Mouse (Mus musculus) spleen, adult 2 months (tissue): Measurements from ENCODE around the gene Ccn5. TPM values are rescaled to one million over a fixed set of nuclear protein-coding genes. Genes with fewer than 3 reads are reported as not detected.

ENCODE experiments used
- DNase-seq, 2 experiments: peaks; one replicate each; pipeline versions ENCODE4 v3.0.0 to v3.0.0-alpha.2; 2012 to 2021; ENCODE audit warnings: low spot score in 2 of 2, low read depth in 1 of 2
- H3K27ac ChIP-seq: fragments of 200-500 bp; 2 replicates; pipeline ENCODE4 v1.5.1; 2012; ENCODE audit warnings: low read length, inconsistent platforms; ENCODE audit not compliant: insufficient read depth
- H3K27me3 ChIP-seq: fragments of 200-500 bp; 2 replicates; pipeline ENCODE4 v1.6.1; 2012; ENCODE audit warnings: mild to moderate bottlenecking, moderate library complexity, low read length, inconsistent platforms; ENCODE audit not compliant: control insufficient read depth, insufficient read depth
- H3K36me3 ChIP-seq: fragments of 200-500 bp; 2 replicates; pipeline ENCODE4 v1.6.1; 2012; ENCODE audit warnings: mild to moderate bottlenecking, low read length, inconsistent platforms; ENCODE audit not compliant: control insufficient read depth, insufficient read depth
- H3K4me1 ChIP-seq: fragments of 200-500 bp; 2 replicates; pipeline ENCODE4 v1.6.1; 2011; ENCODE audit warnings: inconsistent platforms; ENCODE audit not compliant: control insufficient read depth, insufficient read depth, insufficient read length
- H3K4me3 ChIP-seq: fragments of 200-500 bp; 2 replicates; pipeline ENCODE4 v1.5.1; 2011; ENCODE audit warnings: mild to moderate bottlenecking, inconsistent platforms; ENCODE audit not compliant: insufficient read depth, insufficient read length; ENCODE audit errors: extremely low read depth
- CTCF ChIP-seq: fragments of 200-500 bp; IDR thresholded peaks from 2 replicates; pipeline ENCODE4 v1.5.1; 2011; ENCODE audit warnings: mild to moderate bottlenecking, inconsistent platforms; ENCODE audit not compliant: insufficient read depth, insufficient read length, insufficient replicate concordance; ENCODE audit errors: extremely low read depth
- POLR2A ChIP-seq: fragments of 200-500 bp; IDR thresholded peaks from 2 replicates; pipeline ENCODE4 v1.6.1; 2011; ENCODE audit warnings: low read depth, low read length, inconsistent platforms
- WGBS: fragments of 180-500 bp; shearing (Covaris S2); methylation state at CpG from one replicate; pipeline ENCODE4 v1.1.7; 2018; 5-methylcytosine and 5-hydroxymethylcytosine counted together
- polyA plus RNA-seq: library from polyadenylated mRNA; depleted of rRNA; stranded (reverse); fragments of >200 nt; gene quantifications from 2 replicates; pipeline ENCODE4 v1.2.3, GENCODE M21; 2012

Gene Ccn5
- polyA plus RNA-seq, 1 experiment = 4.8 TPM

DNA sequence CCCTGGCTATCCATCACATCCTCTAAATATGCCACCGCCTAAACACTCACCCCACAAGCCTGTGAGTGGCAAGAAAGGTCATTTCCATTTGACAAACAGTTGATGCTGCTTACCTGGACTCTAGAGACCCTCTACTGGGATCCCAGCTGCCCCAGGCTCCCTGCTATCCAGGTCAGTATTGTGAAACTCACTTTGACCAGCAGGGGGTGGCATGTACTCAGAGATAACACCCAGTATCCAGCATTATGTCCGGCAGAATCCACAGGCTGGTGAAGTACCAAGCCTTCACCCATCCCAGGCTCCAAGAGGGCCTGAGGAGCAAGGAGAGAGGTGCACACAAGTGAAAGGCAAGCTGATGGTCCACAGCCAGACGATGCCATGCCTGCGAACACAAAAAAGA lies 32.2 kb upstream of the Ccn5 start:
- DNase-seq = peak; percentile 8 to 53
- WGBS = 70% methylated on average over 4 of the region's 4 CpGs
- no peaks in the 10 kb centered on the region for H3K36me3 ChIP-seq
- H3K27ac ChIP-seq = no peak overlapping the region
- no peaks in the 10 kb centered on the region for H3K27me3 ChIP-seq
- no peaks in the 10 kb centered on the region for H3K4me1 ChIP-seq
- no peak for TF ChIP-seq POLR2A
- peak; percentile 26; the same call in 1 of the 2 replicates for TF ChIP-seq CTCF
- H3K4me3 ChIP-seq = no peak overlapping the region

DNA sequence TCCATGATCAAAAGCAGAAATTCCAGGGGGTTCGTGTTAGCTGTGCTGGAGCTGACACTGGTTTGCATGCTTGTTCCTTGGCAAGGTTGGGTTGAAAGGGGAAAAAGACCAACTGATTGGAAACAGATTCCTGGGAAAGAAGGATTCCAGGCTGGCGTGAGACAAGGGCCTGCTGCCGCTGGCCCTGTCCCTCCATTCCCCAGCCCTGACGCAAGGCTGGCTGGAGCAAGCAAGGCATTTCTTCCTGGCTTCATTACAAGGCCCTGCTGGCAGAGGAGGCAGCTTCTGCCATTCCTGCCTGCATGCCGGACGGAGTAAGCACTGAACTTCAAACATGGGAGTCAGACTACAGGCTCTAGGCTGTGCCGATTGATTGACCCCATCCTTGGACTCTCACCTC lies 22.2 kb upstream of the Ccn5 start:
- H3K27me3 ChIP-seq = no peaks in the 10 kb centered on the region
- TF ChIP-seq POLR2A = no peak
- TF ChIP-seq CTCF = no peak
- 89% methylated on average over 7 of the region's 7 CpGs for WGBS

GRCm38 (mm10) chr2:163800832-163801231 lies 19.8 kb upstream of the Ccn5 start:
- no peak overlapping the region for H3K27ac ChIP-seq
- peak; percentile 40 to 49 for DNase-seq
- no peak overlapping the region for H3K4me3 ChIP-seq
- WGBS = 23% methylated on average over 3 of the region's 3 CpGs
- H3K36me3 ChIP-seq = no peaks in the 10 kb centered on the region
- TF ChIP-seq CTCF (no peak), POLR2A (no peak)
- H3K4me1 ChIP-seq = no peaks in the 10 kb centered on the region
- H3K27me3 ChIP-seq = no peaks in the 10 kb centered on the region

More for the DNA sequence above, 22.2 kb upstream of the Ccn5 start:
- H3K4me3 ChIP-seq = no peak overlapping the region
- no peak for DNase-seq
- no peaks in the 10 kb centered on the region for H3K4me1 ChIP-seq
- no peaks in the 10 kb centered on the region for H3K36me3 ChIP-seq
- H3K27ac ChIP-seq = no peak overlapping the region

DNA sequence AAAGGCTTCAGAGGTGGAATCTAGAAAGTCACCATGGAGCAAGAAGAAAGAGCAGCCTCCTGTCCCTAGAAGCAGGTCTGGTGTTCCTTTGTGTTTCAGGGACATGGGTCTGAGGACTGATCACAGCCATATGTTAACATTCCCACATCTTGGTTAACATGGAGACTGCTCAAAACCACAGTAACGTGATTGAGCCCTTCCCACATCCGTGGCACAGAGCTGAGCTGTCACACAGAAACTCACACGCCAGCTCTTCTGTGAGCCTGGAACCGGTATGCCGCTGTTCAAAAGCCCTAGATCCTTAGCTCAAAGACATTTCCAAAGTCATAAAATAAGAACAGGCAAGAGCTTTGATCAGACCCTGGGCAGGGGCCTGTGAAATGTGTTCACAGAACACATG lies 19.3 kb upstream of the Ccn5 start:
- WGBS = 66% methylated on average over 5 of the region's 5 CpGs
- no peaks in the 10 kb centered on the region for H3K27me3 ChIP-seq
- TF ChIP-seq POLR2A (no peak), CTCF (no peak)
- DNase-seq = no peak
- H3K36me3 ChIP-seq = no peaks in the 10 kb centered on the region
- H3K4me3 ChIP-seq = no peak overlapping the region
- H3K27ac ChIP-seq = no peak overlapping the region
- no peaks in the 10 kb centered on the region for H3K4me1 ChIP-seq

DNA sequence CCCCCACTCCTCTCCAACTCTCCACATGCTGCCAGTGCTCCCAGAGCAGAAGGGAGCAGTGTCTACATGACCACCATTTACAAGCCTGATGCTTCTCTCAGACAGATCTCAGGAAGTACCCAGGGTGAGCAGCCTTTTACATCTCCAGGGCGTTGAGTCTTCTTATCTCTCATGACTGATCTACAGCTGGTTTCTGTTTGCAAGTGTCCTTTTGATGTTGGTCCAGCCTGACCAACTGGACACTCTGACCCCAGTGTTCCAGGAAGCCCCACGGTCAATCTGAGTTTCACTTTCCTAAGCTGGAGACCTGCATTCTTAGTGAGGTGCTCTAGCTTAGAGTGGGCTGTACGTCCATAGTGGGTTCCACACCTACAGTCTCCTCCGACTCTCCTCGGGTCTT lies 16.8 kb upstream of the Ccn5 start:
- no peak for DNase-seq
- Histone ChIP-seq H3K4me3 (no peak overlapping the region), H3K27ac (no peak overlapping the region), H3K36me3 (no peaks in the 10 kb centered on the region), H3K27me3 (no peaks in the 10 kb centered on the region), H3K4me1 (no peaks in the 10 kb centered on the region)
- 71% methylated on average over 5 of the region's 5 CpGs for WGBS
- TF ChIP-seq POLR2A = no peak
- TF ChIP-seq CTCF = no peak

DNA sequence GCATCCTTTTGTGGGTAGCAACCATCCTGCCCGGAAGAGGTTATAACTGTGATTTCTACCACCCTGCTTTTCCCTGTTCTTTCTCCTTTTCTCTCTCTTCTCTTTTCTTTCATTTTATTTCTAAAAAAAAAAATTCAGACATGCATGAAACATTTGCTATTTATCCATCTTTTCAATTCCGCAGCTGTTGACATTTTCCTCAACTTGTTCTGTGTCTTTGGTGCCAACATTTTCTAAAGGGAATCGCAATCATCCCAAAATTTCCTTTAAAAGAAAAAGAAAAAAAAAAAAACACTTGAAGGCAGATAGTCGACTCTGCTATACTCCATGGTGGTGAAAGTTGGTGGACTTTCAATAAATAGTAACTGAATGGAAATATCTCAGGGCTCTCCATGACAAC lies 11.5 kb upstream of the Ccn5 start:
- Histone ChIP-seq H3K36me3 (no peaks in the 10 kb centered on the region), H3K27me3 (no peaks in the 10 kb centered on the region)
- WGBS = 88% methylated on average over 4 of the region's 4 CpGs

GRCm38 (mm10) chr2:163809704-163810103 lies 11.0 kb upstream of the Ccn5 start:
- Histone ChIP-seq H3K36me3 (no peaks in the 10 kb centered on the region), H3K27ac (no peak overlapping the region), H3K4me3 (no peak overlapping the region), H3K4me1 (no peaks in the 10 kb centered on the region; the same call in 1 of the 2 replicates), H3K27me3 (no peaks in the 10 kb centered on the region)
- TF ChIP-seq CTCF (no peak), POLR2A (no peak)
- WGBS = 85% methylated on average over 7 of the region's 7 CpGs
- no peak for DNase-seq

More for the DNA sequence above, 11.5 kb upstream of the Ccn5 start:
- TF ChIP-seq CTCF = no peak
- H3K4me1 ChIP-seq = no peaks in the 10 kb centered on the region; the same call in 1 of the 2 replicates
- H3K4me3 ChIP-seq = no peak overlapping the region
- H3K27ac ChIP-seq = no peak overlapping the region
- no peak for DNase-seq
